Mouse (Mus musculus): ENCODE data around the gene Myt1. TPM values are rescaled to one million over a fixed set of nuclear protein-coding genes. Genes with fewer than 3 reads are reported as not detected.

The Myt1 gene
- polyA plus RNA-seq, 1 experiment from 2014 or later, result 0.53 TPM

- 72% methylated on average over 2 of the region's 2 CpGs for WGBS
- Histone ChIP-seq H3K9me3 (no peaks in the 10 kb centered on the region), H3K27me3 (0 out of 2 replicates have a peak, but pooled peaks cover 6% of the 10 kb centered on the region), H3K4me2 (no peak overlapping the region), H3K36me3 (no peaks in the 10 kb centered on the region), H3K9ac (replicated peaks) (no peak overlapping the region), H3K4me1 (replicated peaks) (no peaks in the 10 kb centered on the region), H3K27ac (no peak overlapping the region), H3K4me3 (replicated peaks) (no peak overlapping the region)
- ATAC-seq (ENCODE audit: insufficient number of reproducible peaks, insufficient read depth, low FRiP score, low TSS enrichment, low read depth), result no peak
Observed at GRCm38 (mm10) chr2:181758147-181758725, 4.9 kb upstream of the Myt1 start.

DNA sequence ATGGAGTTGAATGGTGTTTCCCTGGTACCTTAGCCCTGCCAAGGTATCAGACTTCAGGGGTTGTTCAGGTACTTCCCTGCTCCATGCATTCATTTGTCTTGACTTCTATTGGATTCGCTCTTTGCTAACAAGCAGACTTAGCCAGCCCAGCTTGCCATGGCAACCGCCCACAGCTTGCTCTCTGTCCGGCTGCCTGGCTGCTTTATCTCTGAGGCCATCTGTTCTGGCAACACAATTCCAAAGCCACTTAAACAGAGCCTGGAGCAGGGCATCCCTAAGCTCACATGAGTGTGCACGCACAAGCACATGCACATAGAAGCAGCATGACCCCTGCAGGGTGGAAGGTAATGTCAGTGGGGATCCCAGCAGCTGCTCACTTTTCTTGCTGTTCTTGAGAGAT lies 4.1 kb upstream of the Myt1 start:
- no peak for ATAC-seq (ENCODE audit: insufficient number of reproducible peaks, insufficient read depth, low FRiP score, low TSS enrichment, low read depth)
- no peaks in the 10 kb centered on the region for H3K9me3 ChIP-seq
- no peaks in the 10 kb centered on the region for H3K36me3 ChIP-seq
- no peak overlapping the region for H3K27ac ChIP-seq
- no peak overlapping the region for H3K9ac ChIP-seq (replicated peaks)
- peaks cover 12% of the 10 kb centered on the region; the same call in 1 of the 2 replicates for H3K27me3 ChIP-seq
- 51% methylated on average over 4 of the region's 4 CpGs for WGBS
- H3K4me3 ChIP-seq (replicated peaks), result no peak overlapping the region
- no peaks in the 10 kb centered on the region; the same call in 1 of the 2 replicates for H3K4me1 ChIP-seq (replicated peaks)
- H3K4me2 ChIP-seq, result no peak overlapping the region

DNA sequence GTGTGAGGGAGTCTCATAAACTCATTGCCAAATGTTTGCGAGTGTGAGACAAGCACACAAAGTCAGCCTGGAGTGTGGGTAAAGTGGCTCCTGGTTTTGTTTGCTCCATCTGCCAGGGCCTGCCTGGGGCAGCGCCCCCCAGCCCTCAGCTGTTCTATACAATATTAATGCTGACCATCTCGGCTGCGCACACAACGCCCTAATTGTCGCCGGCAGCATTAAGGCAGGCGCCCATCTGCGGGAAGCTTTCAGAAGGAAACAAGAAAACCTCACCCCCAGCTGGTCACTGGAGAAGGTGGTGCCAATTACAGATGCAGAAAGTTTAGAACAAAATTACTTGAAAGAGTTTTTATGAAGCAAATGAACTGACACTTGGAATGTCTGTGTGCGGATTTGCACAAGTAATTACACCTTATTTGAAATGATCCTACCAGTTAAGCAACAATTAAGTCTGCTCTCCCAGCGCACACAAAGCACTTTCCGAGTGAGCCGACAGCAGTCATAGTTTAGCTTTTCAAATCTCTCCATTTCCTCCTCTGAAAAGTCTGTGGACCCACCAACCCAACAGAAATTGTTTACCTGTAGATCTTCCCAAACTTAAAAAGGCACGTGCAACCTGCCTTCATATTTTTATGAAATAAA lies 875 bp downstream of the Myt1 start:
- ATAC-seq (ENCODE audit: insufficient number of reproducible peaks, insufficient read depth, low FRiP score, low TSS enrichment, low read depth), result no peak
- WGBS, result 29% methylated on average over 14 of the region's 14 CpGs
- no peaks in the 10 kb centered on the region; the same call in 1 of the 2 replicates for H3K4me1 ChIP-seq (replicated peaks)
- H3K4me3 ChIP-seq (replicated peaks), result no peak overlapping the region
- H3K9ac ChIP-seq (replicated peaks), result no peak overlapping the region
- no peak overlapping the region for H3K4me2 ChIP-seq
- H3K27ac ChIP-seq, result no peak overlapping the region
- H3K27me3 ChIP-seq, result peaks cover 18% of the 10 kb centered on the region; the same call in 1 of the 2 replicates
- H3K9me3 ChIP-seq, result no peaks in the 10 kb centered on the region
- H3K36me3 ChIP-seq, result no peaks in the 10 kb centered on the region

DNA sequence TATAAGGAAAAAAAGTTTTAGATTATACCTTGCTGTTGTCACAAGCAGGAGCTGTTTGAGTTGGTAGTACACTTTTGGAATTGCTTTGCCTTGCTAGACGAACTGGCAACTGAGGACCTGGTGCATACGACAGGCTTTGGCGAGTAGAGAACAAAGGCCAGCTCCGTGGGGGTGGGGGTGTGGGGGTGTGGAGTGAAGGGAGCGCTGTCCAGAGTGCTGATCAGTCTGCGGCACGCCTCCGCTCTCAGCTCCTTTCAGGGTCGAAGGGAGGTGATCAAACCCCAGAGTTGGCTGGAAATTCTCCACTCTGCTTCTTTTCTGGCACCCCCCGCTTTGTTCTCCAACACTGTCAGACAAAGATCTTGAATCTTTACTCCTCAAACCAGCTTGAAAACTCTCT lies 1.5 kb downstream of the Myt1 start:
- Histone ChIP-seq H3K4me2 (no peak overlapping the region), H3K4me3 (replicated peaks) (no peak overlapping the region), H3K9ac (replicated peaks) (no peak overlapping the region), H3K36me3 (no peaks in the 10 kb centered on the region), H3K27me3 (peaks cover 18% of the 10 kb centered on the region; the same call in 1 of the 2 replicates), H3K27ac (no peak overlapping the region), H3K4me1 (replicated peaks) (no peaks in the 10 kb centered on the region; the same call in 1 of the 2 replicates), H3K9me3 (no peaks in the 10 kb centered on the region)
- ATAC-seq (ENCODE audit: insufficient number of reproducible peaks, insufficient read depth, low FRiP score, low TSS enrichment, low read depth), result no peak
- WGBS, result 4% methylated on average over 10 of the region's 10 CpGs

GRCm38 (mm10) chr2:181765251-181765650 lies 2.1 kb downstream of the Myt1 start:
- Histone ChIP-seq H3K4me3 (replicated peaks) (no peak overlapping the region), H3K9me3 (no peaks in the 10 kb centered on the region), H3K4me2 (no peak overlapping the region), H3K27ac (no peak overlapping the region), H3K36me3 (no peaks in the 10 kb centered on the region), H3K4me1 (replicated peaks) (no peaks in the 10 kb centered on the region; the same call in 1 of the 2 replicates), H3K9ac (replicated peaks) (no peak overlapping the region), H3K27me3 (peaks cover 18% of the 10 kb centered on the region; the same call in 1 of the 2 replicates)
- no peak for ATAC-seq (ENCODE audit: insufficient number of reproducible peaks, insufficient read depth, low FRiP score, low TSS enrichment, low read depth)
- WGBS, result 83% methylated on average over 4 of the region's 4 CpGs

- no peaks in the 10 kb centered on the region for H3K9me3 ChIP-seq
- H3K4me3 ChIP-seq (replicated peaks), result no peak overlapping the region
- 49% methylated on average over 14 of the region's 14 CpGs for WGBS
- no peak overlapping the region for H3K27ac ChIP-seq
- no peak overlapping the region for H3K9ac ChIP-seq (replicated peaks)
- H3K36me3 ChIP-seq, result no peaks in the 10 kb centered on the region
- peaks cover 18% of the 10 kb centered on the region; the same call in 1 of the 2 replicates for H3K27me3 ChIP-seq
- H3K4me2 ChIP-seq, result peak overlapping the region; percentile 9; the same call in 1 of the 2 replicates
- no peaks in the 10 kb centered on the region; the same call in 1 of the 2 replicates for H3K4me1 ChIP-seq (replicated peaks)
- ATAC-seq (ENCODE audit: insufficient number of reproducible peaks, insufficient read depth, low FRiP score, low TSS enrichment, low read depth), result no peak
Observed at GRCm38 (mm10) chr2:181766672-181767557, 3.8 kb downstream of the Myt1 start.

GRCm38 (mm10) chr2:181768451-181768850 lies 5.3 kb downstream of the Myt1 start:
- peaks cover 11% of the 10 kb centered on the region; the same call in 1 of the 2 replicates for H3K27me3 ChIP-seq
- no peak overlapping the region for H3K27ac ChIP-seq
- no peak overlapping the region for H3K4me2 ChIP-seq
- no peaks in the 10 kb centered on the region for H3K9me3 ChIP-seq
- H3K4me1 ChIP-seq (replicated peaks), result no peaks in the 10 kb centered on the region; the same call in 1 of the 2 replicates
- H3K9ac ChIP-seq (replicated peaks), result no peak overlapping the region
- ATAC-seq (ENCODE audit: insufficient number of reproducible peaks, insufficient read depth, low FRiP score, low TSS enrichment, low read depth), result no peak
- H3K4me3 ChIP-seq (replicated peaks), result no peak overlapping the region
- H3K36me3 ChIP-seq, result no peaks in the 10 kb centered on the region

GRCm38 (mm10) chr2:181769397-181769796 lies 6.3 kb downstream of the Myt1 start:
- Histone ChIP-seq H3K27ac (no peak overlapping the region), H3K4me1 (replicated peaks) (no peaks in the 10 kb centered on the region), H3K4me3 (replicated peaks) (no peak overlapping the region), H3K9me3 (no peaks in the 10 kb centered on the region), H3K9ac (replicated peaks) (no peak overlapping the region), H3K36me3 (no peaks in the 10 kb centered on the region), H3K4me2 (no peak overlapping the region), H3K27me3 (peaks cover 6% of the 10 kb centered on the region; the same call in 1 of the 2 replicates)
- ATAC-seq (ENCODE audit: insufficient number of reproducible peaks, insufficient read depth, low FRiP score, low TSS enrichment, low read depth), result no peak
- 84% methylated on average over 2 of the region's 2 CpGs for WGBS

- Histone ChIP-seq H3K36me3 (no peaks in the 10 kb centered on the region), H3K4me3 (replicated peaks) (no peak overlapping the region), H3K4me2 (no peak overlapping the region), H3K27ac (no peak overlapping the region), H3K9me3 (no peaks in the 10 kb centered on the region), H3K9ac (replicated peaks) (no peak overlapping the region), H3K27me3 (no peaks in the 10 kb centered on the region), H3K4me1 (replicated peaks) (no peaks in the 10 kb centered on the region)
- no peak for ATAC-seq (ENCODE audit: insufficient number of reproducible peaks, insufficient read depth, low FRiP score, low TSS enrichment, low read depth)
- WGBS, result 65% methylated on average over 2 of the region's 2 CpGs
Observed at GRCm38 (mm10) chr2:181773203-181773602, 10.1 kb downstream of the Myt1 start.

DNA sequence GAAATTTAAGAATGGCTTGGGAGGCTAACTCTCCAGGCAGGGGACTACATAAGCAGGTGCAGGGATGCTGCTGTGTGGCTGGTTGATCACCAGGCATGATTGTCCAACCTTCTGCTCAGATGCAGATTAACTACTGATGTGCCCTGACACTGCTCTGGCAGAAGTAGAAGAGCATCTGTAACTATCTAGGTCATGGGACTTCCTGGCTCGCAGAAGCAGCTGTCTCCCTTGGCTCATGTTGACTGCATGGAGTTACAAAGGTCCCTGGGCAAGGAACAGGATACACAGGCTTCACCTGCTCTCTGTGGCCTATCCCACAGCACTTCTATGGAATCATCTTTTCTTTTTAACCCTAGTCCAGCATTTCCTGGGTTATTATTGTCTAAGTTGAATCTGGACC lies 12.7 kb downstream of the Myt1 start:
- Histone ChIP-seq H3K4me3 (replicated peaks) (no peak overlapping the region), H3K36me3 (no peaks in the 10 kb centered on the region), H3K27me3 (no peaks in the 10 kb centered on the region), H3K9me3 (no peaks in the 10 kb centered on the region), H3K27ac (no peak overlapping the region), H3K4me1 (replicated peaks) (no peaks in the 10 kb centered on the region), H3K9ac (replicated peaks) (no peak overlapping the region), H3K4me2 (no peak overlapping the region)
- 65% methylated on average over 1 of the region's 1 CpGs for WGBS
- no peak for ATAC-seq (ENCODE audit: insufficient number of reproducible peaks, insufficient read depth, low FRiP score, low TSS enrichment, low read depth)

- ATAC-seq (ENCODE audit: insufficient number of reproducible peaks, insufficient read depth, low FRiP score, low TSS enrichment, low read depth), result no peak
- Histone ChIP-seq H3K36me3 (no peaks in the 10 kb centered on the region), H3K27ac (no peak overlapping the region), H3K4me2 (no peak overlapping the region), H3K4me1 (replicated peaks) (no peaks in the 10 kb centered on the region), H3K9ac (replicated peaks) (no peak overlapping the region), H3K27me3 (no peaks in the 10 kb centered on the region), H3K4me3 (replicated peaks) (no peak overlapping the region), H3K9me3 (no peaks in the 10 kb centered on the region)
- 42% methylated on average over 2 of the region's 2 CpGs for WGBS
Observed at GRCm38 (mm10) chr2:181777715-181778114, 14.6 kb downstream of the Myt1 start.

All from limb, embryonic 12.5 days (tissue).